Mouse (Mus musculus) gastrocnemius, adult 18-20 months (tissue): ENCODE measurements around the gene Cxcr1. TPM values are rescaled to one million over a fixed set of nuclear protein-coding genes. Genes with fewer than 3 reads are reported as not detected.

Experiments used
- microRNA-seq: library from miRNA; unstranded; fragments of <30 nt; microRNA quantifications from one replicate; pipeline ENCODE4 v1.2.0, GENCODE M21; 2021
- total RNA-seq, 2 experiments: library from RNA; stranded (reverse); gene quantifications; 2 replicates each; pipeline ENCODE4 v1.2.3; 2021

Cxcr1 gene
- total RNA-seq, 2 experiments from 2014 or later: not detected

Small RNAs within 50 kb of the gene (microRNA-seq; reads per million reads assigned to microRNA genes)
- gene Mir1928: not detected

Other genes starting within 250 kb of the Cxcr1 start
- 100 to 1,000 TPM; 226 to 298 TPM for gene Tns1, start 70.2 kb downstream of the Cxcr1 start, total RNA-seq
- under 1 TPM; 0.09 to 0.11 TPM for gene Rufy4, start 69.1 kb downstream of the Cxcr1 start, total RNA-seq
- not detected for gene Cxcr2, start 40.6 kb downstream of the Cxcr1 start, total RNA-seq
- 10 to 100 TPM; 71.0 to 82.9 TPM for gene Arpc2, start 41.5 kb upstream of the Cxcr1 start, total RNA-seq
- not detected for gene Gpbar1, start 83.9 kb upstream of the Cxcr1 start, total RNA-seq
- gene Aamp, start 90.1 kb upstream of the Cxcr1 start, total RNA-seq: 10 to 100 TPM; 74.4 to 77.1 TPM
- 10 to 100 TPM; 54.0 to 63.3 TPM for gene Pnkd, start 90.3 kb upstream of the Cxcr1 start, total RNA-seq
- 10 to 100 TPM; 29.0 to 42.2 TPM for gene Tmbim1, start 111.0 kb upstream of the Cxcr1 start, total RNA-seq
- under 1 TPM in 1 of 2 experiments, not detected in 1; 0.11 TPM for gene Catip, start 167.5 kb upstream of the Cxcr1 start, total RNA-seq
- 1 to 10 TPM; 3.6 to 8.1 TPM for gene Slc11a1, start 180.6 kb upstream of the Cxcr1 start, total RNA-seq
- gene Ctdsp1, start 196.9 kb upstream of the Cxcr1 start, total RNA-seq: 100 to 1,000 TPM; 107 TPM
- gene Vil1, start 214.7 kb upstream of the Cxcr1 start, total RNA-seq: under 1 TPM in 1 of 2 experiments, not detected in 1; 0.11 TPM